Mouse (Mus musculus): ENCODE results near the gene Gcnt3.

Gcnt3 gene

GRCm38 (mm10) chr9:70037988-70038387 is at the start of gene Gcnt3:
Gcnt3 (minus strand) TSS chr9:70038088.
- no peak for DNase-seq (ENCODE audit: low spot score)

- DNase-seq (ENCODE audit: low spot score): no peak
Measured at GRCm38 (mm10) chr9:70087379-70087778, 49.5 kb upstream of the Gcnt3 start.

GRCm38 (mm10) chr9:70086091-70086490 is 48.2 kb upstream of the Gcnt3 start:
- no peak for DNase-seq (ENCODE audit: low spot score)

GRCm38 (mm10) chr9:70084107-70084506 is 46.2 kb upstream of the Gcnt3 start:
- DNase-seq (ENCODE audit: low spot score): peak; percentile 20

- no peak for DNase-seq (ENCODE audit: low spot score)
Measured at GRCm38 (mm10) chr9:70082357-70083204, 44.7 kb upstream of the Gcnt3 start.

- DNase-seq (ENCODE audit: low spot score): no peak
Measured at GRCm38 (mm10) chr9:70081767-70082166, 43.9 kb upstream of the Gcnt3 start.

GRCm38 (mm10) chr9:70080976-70081375 is 43.1 kb upstream of the Gcnt3 start:
- peak; percentile 8 for DNase-seq (ENCODE audit: low spot score)

GRCm38 (mm10) chr9:70080027-70080800 is 42.3 kb upstream of the Gcnt3 start:
- DNase-seq (ENCODE audit: low spot score): no peak

GRCm38 (mm10) chr9:70078034-70078433 is 40.1 kb upstream of the Gcnt3 start:
- DNase-seq (ENCODE audit: low spot score): no peak

GRCm38 (mm10) chr9:70077170-70077569 is 39.3 kb upstream of the Gcnt3 start:
- DNase-seq (ENCODE audit: low spot score): no peak

GRCm38 (mm10) chr9:70072387-70072786 is 34.5 kb upstream of the Gcnt3 start:
- DNase-seq (ENCODE audit: low spot score): no peak

- DNase-seq (ENCODE audit: low spot score): no peak
Measured at GRCm38 (mm10) chr9:70069961-70070435, 32.1 kb upstream of the Gcnt3 start.

- DNase-seq (ENCODE audit: low spot score): no peak
Measured at GRCm38 (mm10) chr9:70067497-70067896, 29.6 kb upstream of the Gcnt3 start.

GRCm38 (mm10) chr9:70062012-70062411 is 24.1 kb upstream of the Gcnt3 start:
- no peak for DNase-seq (ENCODE audit: low spot score)

GRCm38 (mm10) chr9:70053411-70053810 is 15.5 kb upstream of the Gcnt3 start:
- DNase-seq (ENCODE audit: low spot score): no peak

GRCm38 (mm10) chr9:70052730-70053129 is 14.8 kb upstream of the Gcnt3 start:
- no peak for DNase-seq (ENCODE audit: low spot score)

GRCm38 (mm10) chr9:70049839-70050238 is 12.0 kb upstream of the Gcnt3 start:
- no peak for DNase-seq (ENCODE audit: low spot score)

GRCm38 (mm10) chr9:70049416-70049783 is 11.5 kb upstream of the Gcnt3 start:
- DNase-seq (ENCODE audit: low spot score): no peak

- DNase-seq (ENCODE audit: low spot score): no peak
Measured at GRCm38 (mm10) chr9:70048751-70049415, 11.0 kb upstream of the Gcnt3 start.

GRCm38 (mm10) chr9:70048280-70048679 is 10.4 kb upstream of the Gcnt3 start:
- DNase-seq (ENCODE audit: low spot score): no peak

- no peak for DNase-seq (ENCODE audit: low spot score)
Measured at GRCm38 (mm10) chr9:70047839-70048238, 10.0 kb upstream of the Gcnt3 start.

- DNase-seq (ENCODE audit: low spot score): peak; percentile 48
Measured at GRCm38 (mm10) chr9:70046255-70046654, 8.4 kb upstream of the Gcnt3 start.

GRCm38 (mm10) chr9:70044865-70045264 is 7.0 kb upstream of the Gcnt3 start:
- no peak for DNase-seq (ENCODE audit: low spot score)

Measured in c-Kit-positive CD71-positive TER-119-positive erythroid progenitor cells, embryonic 14.5 days (primary cell).